Mouse (Mus musculus) thymus, adult 2 months (tissue): ENCODE measurements around the gene Hoxc11.

ENCODE experiments used
- CTCF ChIP-seq: fragments of 200-500 bp; IDR thresholded peaks from 2 replicates; pipeline ENCODE4 v1.5.1; 2012; ENCODE audit warnings: mild to moderate bottlenecking, control low read depth, low read length, moderate library complexity, borderline replicate concordance; ENCODE audit not compliant: control insufficient read depth, poor library complexity, insufficient read depth; ENCODE audit errors: extremely low read depth
- POLR2A ChIP-seq: fragments of 200-500 bp; IDR thresholded peaks from 2 replicates; pipeline ENCODE4 v1.6.1; 2012; ENCODE audit warnings: mild to moderate bottlenecking, low read length, control low read depth, moderate library complexity; ENCODE audit not compliant: control insufficient read depth, poor library complexity, insufficient read depth; ENCODE audit errors: extremely low read depth

DNA sequence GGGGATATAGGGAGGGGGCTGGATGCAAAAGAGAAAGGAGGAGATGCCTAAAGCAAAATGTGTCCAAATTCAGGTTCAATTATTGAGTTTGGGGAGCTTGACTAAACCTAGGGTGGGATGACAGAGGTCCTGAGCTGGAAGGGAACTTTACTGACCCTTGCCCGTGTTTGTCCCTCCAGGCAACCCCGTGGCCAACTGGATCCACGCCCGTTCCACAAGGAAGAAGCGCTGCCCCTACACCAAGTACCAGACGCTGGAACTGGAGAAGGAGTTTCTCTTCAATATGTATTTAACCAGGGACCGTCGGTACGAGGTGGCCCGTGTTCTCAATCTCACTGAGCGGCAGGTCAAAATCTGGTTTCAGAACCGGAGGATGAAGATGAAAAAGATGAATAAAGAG lies 29.5 kb downstream of the Hoxc11 start:
- TF ChIP-seq POLR2A (no peak), CTCF (no peak)
